Mouse (Mus musculus): Measurements from ENCODE around the gene Olfr56. TPM values are rescaled to one million over a fixed set of nuclear protein-coding genes. Genes with fewer than 3 reads are reported as not detected.

Olfr56 gene
- 0.07 and 0.25 TPM in 2 replicates for polyA plus RNA-seq (2012)

GRCm38 (mm10) chr11:48978240-48978939, at the start of gene Olfr56:
Olfr56 (plus strand) TSS chr11:48978889.

GRCm38 (mm10) chr11:48946090-48946489, 32.6 kb upstream of the Olfr56 start, which contains the start of gene Psme2b:
Psme2b (minus strand) TSS chr11:48946190.

GRCm38 (mm10) chr11:48979251-48979650, 562 bp downstream of the Olfr56 start, which contains the start of gene 9930111J21Rik1:
9930111J21Rik1 (minus strand) TSS chr11:48979398.

GRCm38 (mm10) chr11:48991740-48992520, 13.2 kb downstream of the Olfr56 start, which contains the start of gene Gm12185:
Gm12185 (minus strand) TSS chr11:48992226.

GRCm38 (mm10) chr11:48994018-48994417, 15.3 kb downstream of the Olfr56 start, which contains the start of gene Tgtp1:
Tgtp1 (minus strand) TSS chr11:48994172.

GRCm38 (mm10) chr11:49051093-49051891, 72.6 kb downstream of the Olfr56 start, which contains the start of gene 9930111J21Rik2:
9930111J21Rik2 (minus strand) TSS chr11:49051242.

GRCm38 (mm10) chr11:49063713-49064469, 85.2 kb downstream of the Olfr56 start, which contains the start of gene Tgtp2:
Tgtp2 (minus strand) TSS chr11:49064206.

GRCm38 (mm10) chr11:49076001-49076757, 97.5 kb downstream of the Olfr56 start, which contains the start of gene Ifi47:
Ifi47 (plus strand) TSS chr11:49076587.

GRCm38 (mm10) chr11:49114774-49115173, 136.1 kb downstream of the Olfr56 start, which contains the start of gene Olfr1396:
Olfr1396 (minus strand) TSS chr11:49114874.

GRCm38 (mm10) chr11:49141974-49142373, 163.3 kb downstream of the Olfr56 start, which contains the start of gene Olfr1395:
Olfr1395 (plus strand) TSS chr11:49142274.

GRCm38 (mm10) chr11:49154077-49154476, 175.4 kb downstream of the Olfr56 start, which contains the start of gene Olfr1394:
Olfr1394 (plus strand) TSS chr11:49154377.

Other genes with a start within 250 kb of the Olfr56 start
- gene Rack1, start 178.6 kb upstream of the Olfr56 start, polyA plus RNA-seq (2012): 4,368 and 4,920 TPM in 2 replicates
- 54.6 and 79.4 TPM in 2 replicates for gene Trim41, start 161.5 kb upstream of the Olfr56 start, polyA plus RNA-seq (2012)
- 0.84 and 1.2 TPM in 2 replicates for gene Trim7, start 152.7 kb upstream of the Olfr56 start, polyA plus RNA-seq (2012)
- 72.6 and 83.3 TPM in 2 replicates for gene Gm12184, start 152.2 kb upstream of the Olfr56 start, polyA plus RNA-seq (2012)
- 3.3 and 5.2 TPM in 2 replicates for gene Irgm1, start 107.2 kb upstream of the Olfr56 start, polyA plus RNA-seq (2012)
- 0.03 and 0.04 TPM in 2 replicates for gene Gm5431, start 76.7 kb upstream of the Olfr56 start, polyA plus RNA-seq (2012)
- 2.8 and 3.4 TPM in 2 replicates for gene Psme2b, start 32.7 kb upstream of the Olfr56 start, polyA plus RNA-seq (2012)
- gene 9930111J21Rik1, start 509 bp downstream of the Olfr56 start, polyA plus RNA-seq (2012): 0.24 and 0.49 TPM in 2 replicates
- not detected in 2 replicates for gene Gm12185, start 13.3 kb downstream of the Olfr56 start, polyA plus RNA-seq (2012)
- 0.30 and 0.52 TPM in 2 replicates for gene Tgtp1, start 15.3 kb downstream of the Olfr56 start, polyA plus RNA-seq (2012)
- 0.56 and 1.2 TPM in 2 replicates for gene 9930111J21Rik2, start 72.4 kb downstream of the Olfr56 start, polyA plus RNA-seq (2012)
- gene Tgtp2, start 85.3 kb downstream of the Olfr56 start, polyA plus RNA-seq (2012): 2.0 and 2.4 TPM in 2 replicates
- gene Ifi47, start 97.7 kb downstream of the Olfr56 start, polyA plus RNA-seq (2012): 1.7 and 3.0 TPM in 2 replicates
- not detected in 2 replicates for gene Olfr1396, start 136.0 kb downstream of the Olfr56 start, polyA plus RNA-seq (2012)
- 0.16 TPM in 1 of 2 replicates, not detected in the other for gene Olfr1395, start 163.4 kb downstream of the Olfr56 start, polyA plus RNA-seq (2012)
- not detected in 2 replicates for gene Olfr1394, start 175.5 kb downstream of the Olfr56 start, polyA plus RNA-seq (2012)
- 2.5 and 3.4 TPM in 2 replicates for gene Btnl9, start 208.3 kb downstream of the Olfr56 start, polyA plus RNA-seq (2012)
- 6.1 and 8.1 TPM in 2 replicates for gene Zfp62, start 224.4 kb downstream of the Olfr56 start, polyA plus RNA-seq (2012)